Mouse (Mus musculus): ENCODE results near the gene Cdc40. TPM values are rescaled to one million over a fixed set of nuclear protein-coding genes. Genes with fewer than 3 reads are reported as not detected.
A peak's percentile ranks its signal among the peaks of the same experiment; 100 is the strongest.

Cdc40 gene
- total RNA-seq (2015) (75.1 and 82.8 TPM in 2 replicates), total RNA-seq (2017) (28.3 and 37.4 TPM in 2 replicates)

- ATAC-seq (replicated peaks; ENCODE audit: poor library complexity): peak; percentile 97
Observed at GRCm38 (mm10) chr10:40882831-40883643, at the start of gene Cdc40, which contains the start of gene Wasf1. Cdc40 (minus strand) TSS chr10:40883311. Wasf1 (plus strand) TSS chr10:40883475.

- ATAC-seq (replicated peaks; ENCODE audit: poor library complexity): no peak
Observed at GRCm38 (mm10) chr10:40919464-40919863, 36.4 kb upstream of the Cdc40 start.

- no peak for ATAC-seq (replicated peaks; ENCODE audit: poor library complexity)
Observed at GRCm38 (mm10) chr10:40918669-40919440, 35.7 kb upstream of the Cdc40 start.

GRCm38 (mm10) chr10:40915240-40915639 lies 32.1 kb upstream of the Cdc40 start:
- no peak for ATAC-seq (replicated peaks; ENCODE audit: poor library complexity)

GRCm38 (mm10) chr10:40910811-40911210 lies 27.7 kb upstream of the Cdc40 start:
- ATAC-seq (replicated peaks; ENCODE audit: poor library complexity): no peak

GRCm38 (mm10) chr10:40908580-40908979 lies 25.5 kb upstream of the Cdc40 start:
- no peak for ATAC-seq (replicated peaks; ENCODE audit: poor library complexity)

GRCm38 (mm10) chr10:40906802-40907201 lies 23.7 kb upstream of the Cdc40 start:
- ATAC-seq (replicated peaks; ENCODE audit: poor library complexity): no peak

- ATAC-seq (replicated peaks; ENCODE audit: poor library complexity): no peak
Observed at GRCm38 (mm10) chr10:40906131-40906530, 23.0 kb upstream of the Cdc40 start.

GRCm38 (mm10) chr10:40901786-40902185 lies 18.7 kb upstream of the Cdc40 start:
- ATAC-seq (replicated peaks; ENCODE audit: poor library complexity): no peak

- ATAC-seq (replicated peaks; ENCODE audit: poor library complexity): no peak
Observed at GRCm38 (mm10) chr10:40896656-40897055, 13.5 kb upstream of the Cdc40 start.

GRCm38 (mm10) chr10:40895765-40896164 lies 12.7 kb upstream of the Cdc40 start:
- ATAC-seq (replicated peaks; ENCODE audit: poor library complexity): no peak

GRCm38 (mm10) chr10:40889146-40889545 lies 6.0 kb upstream of the Cdc40 start:
- ATAC-seq (replicated peaks; ENCODE audit: poor library complexity): no peak

- ATAC-seq (replicated peaks; ENCODE audit: poor library complexity): no peak
Observed at GRCm38 (mm10) chr10:40887316-40887715, 4.2 kb upstream of the Cdc40 start.

- ATAC-seq (replicated peaks; ENCODE audit: poor library complexity): no peak
Observed at GRCm38 (mm10) chr10:40885432-40885831, 2.3 kb upstream of the Cdc40 start.

- ATAC-seq (replicated peaks; ENCODE audit: poor library complexity): no peak
Observed at GRCm38 (mm10) chr10:40884279-40884806, 1.2 kb upstream of the Cdc40 start.

- ATAC-seq (replicated peaks; ENCODE audit: poor library complexity): no peak
Observed at GRCm38 (mm10) chr10:40883644-40884278, 650 bp upstream of the Cdc40 start.

- ATAC-seq (replicated peaks; ENCODE audit: poor library complexity): peak; percentile 32; the same call in 1 of the 2 replicates
Observed at GRCm38 (mm10) chr10:40882333-40882732, 778 bp downstream of the Cdc40 start.

- ATAC-seq (replicated peaks; ENCODE audit: poor library complexity): no peak
Observed at GRCm38 (mm10) chr10:40881236-40881635, 1.9 kb downstream of the Cdc40 start.

- no peak for ATAC-seq (replicated peaks; ENCODE audit: poor library complexity)
Observed at GRCm38 (mm10) chr10:40879969-40880368, 3.1 kb downstream of the Cdc40 start.

GRCm38 (mm10) chr10:40878246-40878645 lies 4.9 kb downstream of the Cdc40 start:
- ATAC-seq (replicated peaks; ENCODE audit: poor library complexity): no peak

GRCm38 (mm10) chr10:40872052-40872451 lies 11.1 kb downstream of the Cdc40 start:
- ATAC-seq (replicated peaks; ENCODE audit: poor library complexity): no peak
